Mouse (Mus musculus) liver, embryonic 14.5 days (tissue): ENCODE data around the gene Xrcc3.

Experiments used
- CTCF ChIP-seq: IDR thresholded peaks from 2 replicates; pipeline ENCODE4 v1.5.1; 2016; ENCODE audit warnings: antibody characterized with exemption, low read depth, control low read depth
- EP300 ChIP-seq: IDR thresholded peaks from 2 replicates; pipeline ENCODE4 v1.6.1; 2016; ENCODE audit warnings: antibody characterized with exemption, low read depth

DNA sequence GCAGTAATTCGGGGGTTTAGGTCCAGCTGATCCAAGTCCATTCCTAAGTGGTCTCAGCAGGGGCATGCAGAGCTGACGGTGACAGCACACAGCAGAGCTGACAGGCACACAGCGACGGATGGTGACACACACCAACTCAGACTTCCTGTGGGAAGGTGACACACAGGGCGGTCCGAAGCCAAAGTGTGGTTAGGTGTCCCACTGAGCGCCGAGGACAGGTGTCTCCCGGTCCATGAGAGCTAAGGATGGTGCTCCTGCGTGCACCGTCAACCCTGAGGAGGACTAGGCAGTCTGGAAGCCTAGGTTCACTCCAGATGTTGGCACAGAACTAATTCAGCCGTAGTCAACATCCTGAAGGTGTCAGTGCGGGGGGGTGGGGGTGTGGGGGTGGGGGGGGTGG lies 1.6 kb downstream of the Xrcc3 start:
- TF ChIP-seq CTCF (no peak), EP300 (no peak)
